Mouse (Mus musculus): ENCODE results near the gene Srbd1. TPM values are rescaled to one million over a fixed set of nuclear protein-coding genes. Genes with fewer than 3 reads are reported as not detected.

Srbd1 gene
- polyA plus RNA-seq, 1 experiment from 2014 or later, result 22.3 TPM

DNA sequence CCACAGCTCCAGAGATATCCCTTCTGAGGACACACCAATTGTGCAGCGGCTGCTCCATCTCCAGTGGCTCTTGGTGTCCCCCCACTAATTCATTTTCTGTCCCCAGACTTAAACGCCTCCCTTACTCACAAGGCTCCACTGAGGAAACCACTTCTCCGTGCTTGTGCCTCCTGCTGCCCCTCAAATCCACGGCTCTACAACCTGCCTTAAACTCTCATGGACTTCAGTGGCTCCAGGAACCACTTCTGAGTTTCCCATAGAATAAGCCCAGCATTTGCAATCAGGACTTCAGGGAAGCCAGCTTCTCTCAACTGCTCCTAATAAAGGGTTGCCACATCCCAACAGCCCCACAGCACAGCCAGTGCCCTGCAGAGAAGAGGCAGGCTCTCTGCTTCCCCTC, 200.2 kb downstream of the Srbd1 start:
- no peak for ATAC-seq (ENCODE audit: low FRiP score, low TSS enrichment)
- peaks cover 8% of the 10 kb centered on the region; the same call in 1 of the 2 replicates for H3K27me3 ChIP-seq (ENCODE audit: insufficient read depth, low read length)
- H3K27ac ChIP-seq (ENCODE audit: low read length), result no peak overlapping the region
- 82% methylated on average over 4 of the region's 4 CpGs for WGBS
- no peaks in the 10 kb centered on the region for H3K9me3 ChIP-seq (ENCODE audit: low read length)
- no peak overlapping the region for H3K9ac ChIP-seq (replicated peaks; ENCODE audit: low read length)
- no peaks in the 10 kb centered on the region for H3K36me3 ChIP-seq (ENCODE audit: insufficient read depth, low read length)
- no peak overlapping the region for H3K4me2 ChIP-seq (replicated peaks; ENCODE audit: low read depth, low read length)
- no peaks in the 10 kb centered on the region; the same call in 1 of the 2 replicates for H3K4me1 ChIP-seq (ENCODE audit: insufficient read depth, low read length)
- no peak overlapping the region for H3K4me3 ChIP-seq (ENCODE audit: low read length)

DNA sequence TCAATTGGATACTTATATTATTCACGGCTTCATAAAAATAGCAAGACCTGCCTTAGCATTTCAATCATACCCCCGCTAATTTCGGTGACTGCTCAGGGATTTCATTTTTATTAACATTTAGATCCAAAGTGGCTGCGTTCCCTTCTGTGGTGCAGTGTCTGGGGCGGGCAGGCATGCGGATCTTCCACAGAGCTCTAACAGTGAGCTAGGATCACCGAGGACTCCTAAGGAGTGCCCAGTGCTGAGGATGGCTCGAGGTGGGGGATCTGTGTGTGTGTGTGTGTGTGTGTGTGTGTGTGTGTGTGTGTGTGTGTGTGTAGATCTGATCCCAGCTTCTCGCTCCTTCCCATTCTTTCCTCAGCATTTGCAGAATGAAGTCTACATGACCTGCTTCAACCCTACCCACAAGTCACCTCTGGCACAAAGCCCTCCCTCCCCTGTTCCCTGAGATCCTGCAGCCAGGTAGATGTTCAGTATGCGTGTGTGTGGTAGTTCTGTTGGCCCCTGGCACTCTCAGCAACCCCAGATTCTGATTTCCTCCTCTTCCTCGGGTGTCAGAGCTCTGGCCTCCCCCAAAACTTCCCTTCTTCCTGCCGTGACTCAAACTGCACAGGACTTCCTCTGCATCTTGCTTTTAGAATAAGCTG, 200.9 kb downstream of the Srbd1 start:
- Histone ChIP-seq H3K9me3 (ENCODE audit: low read length) (no peaks in the 10 kb centered on the region), H3K27me3 (ENCODE audit: insufficient read depth, low read length) (peaks cover 8% of the 10 kb centered on the region; the same call in 1 of the 2 replicates), H3K4me3 (ENCODE audit: low read length) (no peak overlapping the region), H3K9ac (replicated peaks; ENCODE audit: low read length) (no peak overlapping the region), H3K27ac (ENCODE audit: low read length) (no peak overlapping the region), H3K36me3 (ENCODE audit: insufficient read depth, low read length) (no peaks in the 10 kb centered on the region), H3K4me2 (replicated peaks; ENCODE audit: low read depth, low read length) (no peak overlapping the region), H3K4me1 (ENCODE audit: insufficient read depth, low read length) (no peaks in the 10 kb centered on the region; the same call in 1 of the 2 replicates)
- 73% methylated on average over 12 of the region's 12 CpGs for WGBS
- no peak for ATAC-seq (ENCODE audit: low FRiP score, low TSS enrichment)

DNA sequence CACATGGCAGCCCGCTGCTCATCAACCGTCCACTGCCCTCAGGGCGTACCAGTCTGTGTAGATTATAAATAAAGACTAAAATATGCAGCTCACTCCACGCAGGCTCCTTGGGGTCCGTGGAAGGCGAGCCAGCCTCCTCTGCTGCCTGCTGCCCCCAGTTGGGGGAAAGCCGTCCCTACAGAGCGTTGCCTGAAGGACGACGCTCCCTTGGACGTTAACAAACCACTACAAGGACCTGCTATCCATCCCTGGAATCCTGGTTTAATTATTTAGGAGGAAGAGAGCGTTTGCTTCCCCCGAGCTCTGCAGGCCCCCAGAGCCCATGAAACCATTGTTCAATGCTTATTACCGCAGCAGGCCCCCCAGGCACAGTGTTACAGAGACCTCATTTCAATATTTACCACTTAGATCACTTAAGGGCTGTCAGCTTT, 201.4 kb downstream of the Srbd1 start:
- Histone ChIP-seq H3K4me2 (replicated peaks; ENCODE audit: low read depth, low read length) (no peak overlapping the region), H3K4me3 (ENCODE audit: low read length) (no peak overlapping the region), H3K36me3 (ENCODE audit: insufficient read depth, low read length) (no peaks in the 10 kb centered on the region), H3K27me3 (ENCODE audit: insufficient read depth, low read length) (peaks cover 8% of the 10 kb centered on the region; the same call in 1 of the 2 replicates), H3K27ac (ENCODE audit: low read length) (no peak overlapping the region), H3K4me1 (ENCODE audit: insufficient read depth, low read length) (no peaks in the 10 kb centered on the region; the same call in 1 of the 2 replicates), H3K9ac (replicated peaks; ENCODE audit: low read length) (no peak overlapping the region), H3K9me3 (ENCODE audit: low read length) (no peaks in the 10 kb centered on the region)
- no peak for ATAC-seq (ENCODE audit: low FRiP score, low TSS enrichment)
- 47% methylated on average over 14 of the region's 14 CpGs for WGBS

DNA sequence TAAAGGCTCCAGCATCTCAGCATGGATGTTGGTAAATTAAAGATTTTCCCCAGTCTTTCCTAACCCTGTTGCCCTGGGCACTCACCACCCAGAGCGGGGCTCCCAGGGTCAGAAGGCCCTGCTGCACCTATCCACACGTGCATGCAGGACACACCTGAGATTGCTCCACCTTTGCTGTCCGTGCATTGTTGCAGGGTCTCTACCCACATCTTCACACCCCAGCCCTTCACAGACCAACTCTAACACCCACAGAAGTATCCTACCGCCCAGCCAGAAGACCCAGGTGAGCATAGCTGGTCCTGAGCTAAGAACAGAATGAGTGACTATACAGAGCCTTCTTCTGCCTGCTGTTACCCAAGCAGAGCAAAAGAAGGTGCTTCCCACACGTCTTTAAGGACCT, 201.9 kb downstream of the Srbd1 start:
- Histone ChIP-seq H3K27ac (ENCODE audit: low read length) (no peak overlapping the region), H3K27me3 (ENCODE audit: insufficient read depth, low read length) (peaks cover 5% of the 10 kb centered on the region; the same call in 1 of the 2 replicates), H3K9ac (replicated peaks; ENCODE audit: low read length) (no peak overlapping the region), H3K4me1 (ENCODE audit: insufficient read depth, low read length) (no peaks in the 10 kb centered on the region; the same call in 1 of the 2 replicates), H3K36me3 (ENCODE audit: insufficient read depth, low read length) (no peaks in the 10 kb centered on the region), H3K9me3 (ENCODE audit: low read length) (no peaks in the 10 kb centered on the region), H3K4me3 (ENCODE audit: low read length) (no peak overlapping the region), H3K4me2 (replicated peaks; ENCODE audit: low read depth, low read length) (no peak overlapping the region)
- no peak for ATAC-seq (ENCODE audit: low FRiP score, low TSS enrichment)
- 83% methylated on average over 5 of the region's 5 CpGs for WGBS

DNA sequence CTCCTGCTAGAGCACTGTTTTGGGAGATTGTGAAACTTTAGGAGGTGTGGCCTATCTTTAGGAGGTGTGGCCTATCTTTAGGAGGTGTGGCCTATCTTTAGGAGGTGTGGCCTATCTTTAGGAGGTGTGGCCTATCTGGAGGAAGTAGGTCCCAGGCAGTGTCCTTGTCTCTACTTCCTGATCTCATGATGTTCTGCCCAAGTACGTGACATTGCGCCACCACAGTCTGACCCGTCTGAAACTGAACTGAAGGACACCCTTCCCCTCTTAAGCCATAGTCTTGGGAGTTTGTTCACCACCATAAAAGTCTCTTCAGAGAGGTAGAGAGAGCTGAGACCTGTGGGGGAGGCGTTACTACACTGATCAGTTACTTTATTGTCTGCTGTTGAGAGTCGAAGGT, 202.9 kb downstream of the Srbd1 start:
- no peak overlapping the region for H3K4me2 ChIP-seq (replicated peaks; ENCODE audit: low read depth, low read length)
- no peak for ATAC-seq (ENCODE audit: low FRiP score, low TSS enrichment)
- no peak overlapping the region for H3K27ac ChIP-seq (ENCODE audit: low read length)
- 74% methylated on average over 5 of the region's 5 CpGs for WGBS
- no peak overlapping the region for H3K4me3 ChIP-seq (ENCODE audit: low read length)
- H3K9me3 ChIP-seq (ENCODE audit: low read length), result no peaks in the 10 kb centered on the region
- H3K9ac ChIP-seq (replicated peaks; ENCODE audit: low read length), result no peak overlapping the region
- no peaks in the 10 kb centered on the region for H3K36me3 ChIP-seq (ENCODE audit: insufficient read depth, low read length)
- H3K4me1 ChIP-seq (ENCODE audit: insufficient read depth, low read length), result no peaks in the 10 kb centered on the region; the same call in 1 of the 2 replicates
- H3K27me3 ChIP-seq (ENCODE audit: insufficient read depth, low read length), result peaks cover 5% of the 10 kb centered on the region; the same call in 1 of the 2 replicates

DNA sequence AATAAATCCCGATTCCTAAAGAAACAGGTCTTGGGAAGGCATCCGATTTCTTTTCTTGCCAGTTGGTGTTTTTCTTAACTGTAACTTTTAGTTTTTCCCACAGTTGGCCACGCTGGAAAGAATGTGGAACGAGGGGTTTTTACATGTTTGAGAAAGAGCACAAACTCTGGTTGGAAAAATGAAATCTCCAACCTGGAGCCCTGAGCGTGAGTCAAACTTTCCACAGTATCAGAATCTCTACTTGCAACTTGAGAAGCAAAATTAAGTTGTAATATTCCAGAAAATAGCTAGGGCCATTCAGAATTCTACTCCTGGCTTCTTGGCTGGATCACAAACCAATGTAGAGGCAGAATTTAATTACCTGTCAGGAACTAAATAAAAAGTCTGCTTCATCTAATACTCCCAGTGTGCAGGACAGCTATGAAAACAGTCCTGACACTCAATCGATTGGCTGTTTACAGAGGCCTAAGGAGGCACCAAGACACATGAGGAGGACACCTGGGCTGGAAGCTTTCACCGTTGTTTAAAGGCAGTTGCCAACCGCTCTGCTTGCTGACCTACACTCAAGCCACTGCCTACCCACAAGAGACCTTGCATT, 203.7 kb downstream of the Srbd1 start:
- Histone ChIP-seq H3K9me3 (ENCODE audit: low read length) (peaks cover 4% of the 10 kb centered on the region; the same call in 1 of the 2 replicates), H3K4me2 (replicated peaks; ENCODE audit: low read depth, low read length) (no peak overlapping the region), H3K4me3 (ENCODE audit: low read length) (no peak overlapping the region), H3K4me1 (ENCODE audit: insufficient read depth, low read length) (no peaks in the 10 kb centered on the region; the same call in 1 of the 2 replicates), H3K27me3 (ENCODE audit: insufficient read depth, low read length) (peaks cover 5% of the 10 kb centered on the region; the same call in 1 of the 2 replicates), H3K36me3 (ENCODE audit: insufficient read depth, low read length) (no peaks in the 10 kb centered on the region), H3K9ac (replicated peaks; ENCODE audit: low read length) (no peak overlapping the region), H3K27ac (ENCODE audit: low read length) (peak overlapping the region; percentile 39; the same call in 1 of the 2 replicates)
- 0 out of 2 replicates have a peak, but pooled peaks have one; percentile 23 for ATAC-seq (ENCODE audit: low FRiP score, low TSS enrichment)
- WGBS, result 39% methylated on average over 8 of the region's 8 CpGs

DNA sequence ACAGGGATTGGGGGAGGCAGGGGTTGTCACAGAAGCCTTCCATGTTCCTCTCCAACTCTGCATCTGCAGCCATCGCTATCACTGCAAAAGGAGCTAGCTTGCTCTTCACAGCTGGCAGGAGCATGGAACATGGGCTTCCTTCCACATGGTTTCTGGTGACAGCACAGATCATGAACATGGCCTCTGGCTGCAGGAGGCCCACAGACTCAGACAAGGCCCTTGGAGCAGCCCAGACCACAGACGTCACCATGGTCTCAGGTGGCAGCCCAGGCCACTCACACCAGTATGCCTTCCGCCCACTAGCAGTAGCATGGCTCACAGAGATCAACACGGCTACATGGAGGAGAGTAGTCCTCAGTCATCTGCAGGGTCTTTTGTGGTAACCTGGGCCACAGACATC, 207.8 kb downstream of the Srbd1 start:
- Histone ChIP-seq H3K9me3 (ENCODE audit: low read length) (peaks cover 4% of the 10 kb centered on the region; the same call in 1 of the 2 replicates), H3K4me3 (ENCODE audit: low read length) (no peak overlapping the region), H3K4me2 (replicated peaks; ENCODE audit: low read depth, low read length) (no peak overlapping the region), H3K36me3 (ENCODE audit: insufficient read depth, low read length) (no peaks in the 10 kb centered on the region), H3K4me1 (ENCODE audit: insufficient read depth, low read length) (no peaks in the 10 kb centered on the region; the same call in none of the 2 replicates), H3K9ac (replicated peaks; ENCODE audit: low read length) (no peak overlapping the region), H3K27me3 (ENCODE audit: insufficient read depth, low read length) (peaks cover 13% of the 10 kb centered on the region), H3K27ac (ENCODE audit: low read length) (no peak overlapping the region)
- whole genome bisulfite sequencing, result 97% methylated on average over 4 of the region's 4 CpGs
- ATAC-seq (ENCODE audit: low FRiP score, low TSS enrichment), result no peak

DNA sequence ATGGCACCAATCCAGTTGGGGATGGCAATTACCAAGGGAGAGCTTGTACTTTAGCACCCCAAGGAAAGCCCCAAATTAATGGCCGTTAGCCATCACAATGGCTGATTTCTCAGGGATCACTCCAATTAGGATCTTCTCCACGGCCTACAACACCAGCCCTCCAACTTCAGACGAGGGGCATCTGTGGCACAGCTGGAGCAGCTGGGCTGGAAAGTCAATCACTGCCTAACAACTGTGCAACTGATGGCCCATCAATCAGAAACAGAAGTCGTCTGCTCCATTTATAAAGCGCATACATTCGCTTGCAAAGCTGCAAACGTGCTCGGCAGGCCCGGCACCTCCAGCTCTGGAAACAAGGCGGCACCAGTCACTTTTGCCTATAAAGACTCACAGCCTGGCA, 209.7 kb downstream of the Srbd1 start:
- Histone ChIP-seq H3K27ac (ENCODE audit: low read length) (no peak overlapping the region), H3K27me3 (ENCODE audit: insufficient read depth, low read length) (peaks cover 8% of the 10 kb centered on the region), H3K9ac (replicated peaks; ENCODE audit: low read length) (no peak overlapping the region), H3K36me3 (ENCODE audit: insufficient read depth, low read length) (no peaks in the 10 kb centered on the region), H3K4me2 (replicated peaks; ENCODE audit: low read depth, low read length) (no peak overlapping the region), H3K4me3 (ENCODE audit: low read length) (no peak overlapping the region), H3K9me3 (ENCODE audit: low read length) (peaks cover 4% of the 10 kb centered on the region; the same call in 1 of the 2 replicates), H3K4me1 (ENCODE audit: insufficient read depth, low read length) (no peaks in the 10 kb centered on the region; the same call in 1 of the 2 replicates)
- WGBS, result 60% methylated on average over 10 of the region's 10 CpGs
- ATAC-seq (ENCODE audit: low FRiP score, low TSS enrichment), result no peak

Data from kidney, embryonic 16.5 days (tissue).